Mouse (Mus musculus) kidney, adult 2 months (tissue): Measurements from ENCODE around the gene Ubash3b. TPM values are rescaled to one million over a fixed set of nuclear protein-coding genes. Genes with fewer than 3 reads are reported as not detected.

ENCODE experiments used
- DNase-seq: peaks from one replicate; pipeline ENCODE4 v3.0.0; 2021
- H3K27ac ChIP-seq: fragments of 200-500 bp; 2 replicates; pipeline ENCODE4 v1.5.1; 2012; ENCODE audit warnings: low read depth, low read length, control low read depth, inconsistent platforms; ENCODE audit not compliant: insufficient read depth
- H3K27me3 ChIP-seq: fragments of 200-500 bp; replicated peaks from 2 replicates; pipeline ENCODE4 v1.6.1; 2012; ENCODE audit warnings: mild to moderate bottlenecking, moderate library complexity, low read length, inconsistent platforms; ENCODE audit not compliant: control insufficient read depth, insufficient read depth
- H3K36me3 ChIP-seq: fragments of 200-500 bp; 2 replicates; pipeline ENCODE4 v1.6.1; 2012; ENCODE audit warnings: mild to moderate bottlenecking, moderate library complexity, low read length, inconsistent platforms; ENCODE audit not compliant: control insufficient read depth, insufficient read depth
- H3K4me1 ChIP-seq: fragments of 200-500 bp; 2 replicates; pipeline ENCODE4 v1.6.1; 2011; ENCODE audit warnings: low read length; ENCODE audit not compliant: control insufficient read depth, insufficient read depth
- H3K4me3 ChIP-seq: fragments of 200-500 bp; 2 replicates; pipeline ENCODE4 v1.5.1; 2011; ENCODE audit warnings: mild to moderate bottlenecking, low read depth, low read length, control low read depth; ENCODE audit not compliant: insufficient read depth
- CTCF ChIP-seq: fragments of 200-500 bp; conservative IDR thresholded peaks from 2 replicates; pipeline ENCODE4 v1.5.1; 2011; ENCODE audit warnings: low read depth, mild to moderate bottlenecking, control low read depth, low read length, moderate library complexity, mixed read lengths; ENCODE audit not compliant: insufficient read depth, insufficient read length
- POLR2A ChIP-seq: fragments of 200-500 bp; IDR thresholded peaks from one replicate; pipeline ENCODE4 v1.6.1; 2011; ENCODE audit warnings: low read depth, low read length, control low read depth
- WGBS: fragments of 180-500 bp; shearing (Covaris S2); methylation state at CpG from one replicate; pipeline ENCODE4 v1.1.7; 2018; 5-methylcytosine and 5-hydroxymethylcytosine counted together
- polyA plus RNA-seq: library from polyadenylated mRNA; depleted of rRNA; stranded (reverse); fragments of >200 nt; gene quantifications from 2 replicates; pipeline ENCODE4 v1.2.3, GENCODE M21; 2012; rRNA removed

Ubash3b gene
- 2.3 and 2.9 TPM in 2 replicates for polyA plus RNA-seq

- Histone ChIP-seq H3K4me3 (no peak within 1 kb of the TSS), H3K27ac (no peak within 1 kb of the TSS), H3K4me1 (peaks cover 10% of the 10 kb centered on the region; the same call in 1 of the 2 replicates), H3K36me3 (no peaks in the 10 kb centered on the region), H3K27me3 (no peaks in the 10 kb centered on the region)
- no peak for TF ChIP-seq POLR2A
- TF ChIP-seq CTCF = no peak
- peak; percentile 80 for DNase-seq
- WGBS = 54% methylated on average over 6 of the region's 6 CpGs
Observed at GRCm38 (mm10) chr9:41161413-41161812, at the start of gene Ubash3b. Gene Ubash3b, minus strand, starts transcription at chr9:41161697.

- Histone ChIP-seq H3K4me3 (peak overlapping the region; percentile 3; the same call in 1 of the 2 replicates), H3K4me1 (0 out of 2 replicates have a peak, but pooled peaks cover 5% of the 10 kb centered on the region), H3K27me3 (no peaks in the 10 kb centered on the region), H3K36me3 (no peaks in the 10 kb centered on the region), H3K27ac (no peak overlapping the region; the same call in 1 of the 2 replicates)
- TF ChIP-seq POLR2A (peak; percentile 44), CTCF (peak; percentile 89)
- peak; percentile 97 for DNase-seq
- WGBS = 7% methylated on average over 28 of the region's 28 CpGs
Observed at GRCm38 (mm10) chr9:41207130-41208104, 45.9 kb upstream of the Ubash3b start.

DNA sequence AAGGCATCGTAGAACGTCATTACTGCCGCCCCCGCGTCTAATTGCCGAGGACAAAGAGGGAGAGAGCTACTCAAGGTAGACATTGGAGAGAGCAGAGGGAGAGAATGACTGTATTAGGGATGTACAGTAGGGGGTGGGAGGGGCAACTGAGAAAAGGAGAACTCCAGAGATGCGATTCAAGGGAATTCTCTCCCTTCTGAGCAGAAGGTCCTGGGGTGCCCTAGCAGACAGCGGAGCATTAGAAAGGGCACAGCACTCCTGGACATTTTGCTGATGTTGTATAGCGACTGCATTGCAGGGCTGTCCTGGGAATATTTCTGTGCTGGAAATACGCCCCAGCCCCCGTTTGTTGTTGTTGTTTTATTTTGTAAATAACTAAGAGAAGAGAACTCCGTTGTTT, 45.2 kb upstream of the Ubash3b start:
- no peak overlapping the region for H3K27ac ChIP-seq
- H3K27me3 ChIP-seq = no peaks in the 10 kb centered on the region
- no peaks in the 10 kb centered on the region for H3K36me3 ChIP-seq
- TF ChIP-seq CTCF (no peak), POLR2A (no peak)
- no peaks in the 10 kb centered on the region for H3K4me1 ChIP-seq
- no peak for DNase-seq
- WGBS = 80% methylated on average over 12 of the region's 12 CpGs
- H3K4me3 ChIP-seq = no peak overlapping the region

- DNase-seq = no peak
- 76% methylated on average over 3 of the region's 3 CpGs for WGBS
Observed at GRCm38 (mm10) chr9:41205267-41205666, 43.8 kb upstream of the Ubash3b start.

GRCm38 (mm10) chr9:41199456-41200252, 38.2 kb upstream of the Ubash3b start:
- TF ChIP-seq CTCF (no peak), POLR2A (no peak)
- H3K27me3 ChIP-seq = no peaks in the 10 kb centered on the region
- H3K4me1 ChIP-seq = no peaks in the 10 kb centered on the region
- WGBS = 62% methylated on average over 22 of the region's 22 CpGs
- peak; percentile 41 for DNase-seq
- H3K36me3 ChIP-seq = no peaks in the 10 kb centered on the region
- H3K27ac ChIP-seq = no peak overlapping the region
- H3K4me3 ChIP-seq = no peak overlapping the region

More at GRCm38 (mm10) chr9:41205267-41205666, 43.8 kb upstream of the Ubash3b start:
- H3K4me3 ChIP-seq = no peak overlapping the region
- TF ChIP-seq CTCF = no peak
- TF ChIP-seq POLR2A = no peak
- H3K36me3 ChIP-seq = no peaks in the 10 kb centered on the region
- H3K27me3 ChIP-seq = no peaks in the 10 kb centered on the region
- no peaks in the 10 kb centered on the region for H3K4me1 ChIP-seq
- no peak overlapping the region for H3K27ac ChIP-seq

DNA sequence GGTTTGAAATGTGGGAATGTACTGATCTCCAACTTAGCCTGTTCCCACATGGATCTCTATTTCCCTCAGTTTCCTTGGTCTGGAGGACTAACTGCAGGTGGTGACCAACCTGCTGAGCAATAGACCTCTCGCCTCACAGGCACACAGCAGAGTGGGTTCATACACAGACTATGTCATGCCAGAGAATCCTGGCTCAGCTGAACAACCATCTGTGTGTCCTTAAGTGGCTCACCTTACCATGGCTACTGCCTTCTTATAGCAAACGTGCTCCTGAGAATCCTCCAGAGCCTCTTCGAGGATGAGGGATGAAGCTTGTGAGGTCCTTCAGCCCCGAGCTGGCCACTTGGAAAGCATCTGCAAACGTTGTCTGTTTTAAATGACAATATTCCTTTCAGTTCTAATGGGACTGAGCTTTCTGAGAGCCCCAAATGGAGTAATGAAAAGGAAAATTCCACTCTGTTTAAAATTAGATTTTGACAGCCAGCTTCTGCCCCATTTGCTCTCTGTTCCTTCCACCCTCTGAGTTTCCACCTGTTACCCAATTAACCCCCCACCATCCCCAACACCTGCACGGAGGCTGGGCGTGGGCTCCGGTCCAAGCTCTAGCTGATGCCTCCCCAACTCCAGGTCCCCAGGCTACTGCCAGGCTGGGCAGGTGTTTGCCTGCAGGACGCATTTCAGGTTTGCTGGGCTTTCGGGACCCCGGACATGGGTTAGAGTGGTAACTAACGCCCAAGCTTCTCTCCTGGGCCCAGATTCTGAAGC, 37.2 kb upstream of the Ubash3b start:
- TF ChIP-seq CTCF (no peak), POLR2A (no peak)
- H3K4me1 ChIP-seq = no peaks in the 10 kb centered on the region
- no peak overlapping the region for H3K27ac ChIP-seq
- DNase-seq = no peak
- no peaks in the 10 kb centered on the region for H3K27me3 ChIP-seq
- no peaks in the 10 kb centered on the region for H3K36me3 ChIP-seq
- no peak overlapping the region for H3K4me3 ChIP-seq
- WGBS = 71% methylated on average over 12 of the region's 12 CpGs
